Comparison of ENCODE assay signal across 8 mouse cellular contexts in the genomic region with DNA sequence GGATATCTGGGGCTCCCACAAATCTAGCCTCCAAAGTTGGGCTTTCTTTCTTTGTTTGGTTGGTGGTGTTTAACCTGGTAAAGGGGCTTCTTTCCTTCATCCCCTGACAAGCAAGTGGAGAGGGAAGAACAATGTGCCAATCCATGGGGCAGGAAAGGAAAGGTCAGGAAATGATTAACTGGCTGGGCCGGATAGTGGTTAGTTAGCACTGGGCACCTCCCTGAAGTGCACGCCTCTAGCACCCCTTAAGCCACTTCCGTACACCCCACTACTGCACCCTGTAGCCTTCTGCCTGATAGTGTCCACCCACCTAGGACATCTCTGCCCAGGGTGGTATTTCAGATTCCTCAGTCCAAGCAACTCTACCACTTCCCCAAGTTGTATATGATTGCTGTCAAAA. TPM values are rescaled to one million over a fixed set of nuclear protein-coding genes. Genes with fewer than 3 reads are reported as not detected.
DNase-seq lines count a peak whose midpoint lies in the region; ATAC-seq and TF ChIP-seq lines count a peak whose summit lies in the region.

No protein-coding gene starts in this region.

- peaks cover 22% of the 10 kb centered on the region; the same call in 1 of the 2 replicates for H3K79me2 ChIP-seq in liver, adult 2 months (ENCODE audit: control insufficient read depth, insufficient read depth, low read length)

- no peaks in the 10 kb centered on the region for H3K9me3 ChIP-seq in embryonic facial prominence, embryonic 15.5 days (replicated peaks)
- no peaks in the 10 kb centered on the region for H3K9me3 ChIP-seq in kidney, postnatal 0 days (replicated peaks; ENCODE audit: low read length)
- H3K9me3 ChIP-seq in midbrain, embryonic 15.5 days: no peaks in the 10 kb centered on the region

- peak overlapping the region; percentile 53 for H3K9ac ChIP-seq in liver, adult 2 months (ENCODE audit: low read depth, low read length)
- no peak overlapping the region for H3K9ac ChIP-seq in embryonic facial prominence, embryonic 15.5 days
- peak overlapping the region; percentile 100; the same call in 1 of the 2 replicates for H3K9ac ChIP-seq in kidney, postnatal 0 days (ENCODE audit: low read depth, low read length)
- no peak overlapping the region for H3K9ac ChIP-seq in midbrain, embryonic 15.5 days

- TF ChIP-seq POLR2A in liver, adult 2 months (IDR thresholded peaks at IDR 0.05; ENCODE audit: extremely low read depth, insufficient read depth, low read length): 0 out of 2 replicates have a peak, but pooled peaks have one; percentile 23

- 0 out of 2 replicates have a peak overlapping the region, but pooled peaks have one; percentile 16 for H3K4me3 ChIP-seq in liver, adult 2 months (ENCODE audit: insufficient read depth, low read depth, low read length)
- H3K4me3 ChIP-seq in embryonic facial prominence, embryonic 15.5 days (replicated peaks): peak overlapping the region; percentile 86; the same call in 1 of the 2 replicates
- peak overlapping the region; percentile 98; the same call in 1 of the 2 replicates for H3K4me3 ChIP-seq in kidney, postnatal 0 days (replicated peaks; ENCODE audit: low read depth, low read length)
- H3K4me3 ChIP-seq in midbrain, embryonic 15.5 days: no peak overlapping the region

- H3K27me3 ChIP-seq in liver, adult 2 months (ENCODE audit: control insufficient read depth, insufficient read depth, low read length): no peaks in the 10 kb centered on the region
- no peaks in the 10 kb centered on the region for H3K27me3 ChIP-seq in embryonic facial prominence, embryonic 15.5 days
- H3K27me3 ChIP-seq in kidney, postnatal 0 days (ENCODE audit: insufficient read depth, low read length): no peaks in the 10 kb centered on the region
- H3K27me3 ChIP-seq in midbrain, embryonic 15.5 days (replicated peaks): no peaks in the 10 kb centered on the region

- ATAC-seq in embryonic facial prominence, embryonic 15.5 days (ENCODE audit: insufficient number of reproducible peaks, low FRiP score, low TSS enrichment, low read depth): no peak
- ATAC-seq in kidney, postnatal 0 days (replicated peaks; ENCODE audit: low FRiP score, low read depth): no peak
- no peak for ATAC-seq in midbrain, embryonic 15.5 days (replicated peaks)
- ATAC-seq in cerebellum, adult (ENCODE audit: insufficient number of reproducible peaks, low FRiP score, low TSS enrichment): no peak

- 8% methylated on average over 3 of the region's 3 CpGs for WGBS in liver, adult 2 months
- WGBS in embryonic facial prominence, embryonic 15.5 days: 62% methylated on average over 3 of the region's 3 CpGs
- 44% methylated on average over 3 of the region's 3 CpGs for WGBS in kidney, postnatal 0 days
- 77% methylated on average over 3 of the region's 3 CpGs for WGBS in midbrain, embryonic 15.5 days

- no peaks in the 10 kb centered on the region for H3K36me3 ChIP-seq in liver, adult 2 months (ENCODE audit: control insufficient read depth, insufficient read depth, low read length)
- H3K36me3 ChIP-seq in embryonic facial prominence, embryonic 15.5 days: no peaks in the 10 kb centered on the region
- no peaks in the 10 kb centered on the region for H3K36me3 ChIP-seq in kidney, postnatal 0 days (ENCODE audit: insufficient read depth, low read length)
- H3K36me3 ChIP-seq in midbrain, embryonic 15.5 days (replicated peaks): no peaks in the 10 kb centered on the region

- H3K27ac ChIP-seq in liver, adult 2 months (replicated peaks; ENCODE audit: insufficient read depth, low read depth, low read length): peak overlapping the region; percentile 93
- 0 out of 2 replicates have a peak overlapping the region, but pooled peaks have one; percentile 93 for H3K27ac ChIP-seq in embryonic facial prominence, embryonic 15.5 days (replicated peaks)
- peak overlapping the region; percentile 97 for H3K27ac ChIP-seq in kidney, postnatal 0 days
- no peak overlapping the region for H3K27ac ChIP-seq in midbrain, embryonic 15.5 days

- TF ChIP-seq CTCF in liver, adult 2 months (IDR thresholded peaks at IDR 0.05; ENCODE audit: low read depth, low read length): no peak
- TF ChIP-seq CTCF in kidney, postnatal 0 days (IDR thresholded peaks at IDR 0.05; ENCODE audit: low read depth): no peak

- peaks cover 24% of the 10 kb centered on the region for H3K4me1 ChIP-seq in liver, adult 2 months (ENCODE audit: control insufficient read depth, insufficient read depth, low read length)
- peaks cover 36% of the 10 kb centered on the region for H3K4me1 ChIP-seq in embryonic facial prominence, embryonic 15.5 days
- H3K4me1 ChIP-seq in kidney, postnatal 0 days (replicated peaks; ENCODE audit: insufficient read depth, low read length): peaks cover 15% of the 10 kb centered on the region
- H3K4me1 ChIP-seq in midbrain, embryonic 15.5 days: peaks cover 28% of the 10 kb centered on the region

- peak; percentile 91 for DNase-seq in liver, adult 2 months (ENCODE audit: extremely low read depth, low read depth, low spot score)
- DNase-seq in liver: no peak
- DNase-seq in kidney, postnatal 0 days (ENCODE audit: low spot score): no peak
- DNase-seq in ovary, adult 18-20 months (ENCODE audit: low spot score): no peak
- DNase-seq in embryo, embryonic 10.5 days (ENCODE audit: low spot score): no peak

- H3K4me2 ChIP-seq in embryonic facial prominence, embryonic 15.5 days (replicated peaks): peak overlapping the region; percentile 71
- H3K4me2 ChIP-seq in kidney, postnatal 0 days (ENCODE audit: low read length): peak overlapping the region; percentile 78
- peak overlapping the region; percentile 65; the same call in 1 of the 2 replicates for H3K4me2 ChIP-seq in midbrain, embryonic 15.5 days

RNA-seq across cellular contexts. Expression of a gene that starts 1.1 kb away (rescaled TPM):
- 37.7 and 41.5 TPM in 2 replicates for total RNA-seq in liver, adult 2 months (2014; rRNA removed)
- 9.8 and 11.2 TPM in 2 replicates for polyA plus RNA-seq in liver, adult 2 months (2012; rRNA removed)
- polyA plus RNA-seq in embryonic facial prominence, embryonic 15.5 days (2015; fragmentation: Nextera tagmentation; extraction: Ambion mirVana): 54.0 and 58.9 TPM in 2 replicates
- polyA plus RNA-seq in kidney, postnatal 0 days (2015; fragmentation: Nextera tagmentation; extraction: Ambion mirVana): 58.7 and 63.4 TPM in 2 replicates
- 70.3 and 77.3 TPM in 2 replicates for polyA plus RNA-seq in midbrain, embryonic 15.5 days (2015; fragmentation: Nextera tagmentation; extraction: Ambion mirVana)

Comparison
In these comparisons a context has a peak if more than half of its experiments do, and no peak if none do; other contexts are left out.
1. H3K9ac ChIP-seq: peak in liver, adult 2 months (single experiment) and kidney, postnatal 0 days (single experiment); none in embryonic facial prominence, embryonic 15.5 days (single experiment) and midbrain, embryonic 15.5 days (single experiment).
2. Peak in every context shown above with its lines, with median percentiles within 50 percentile points of each other: H3K4me2 ChIP-seq.